Mouse (Mus musculus) olfactory bulb, adult 2 months (tissue): ENCODE data around the gene Ano8. TPM values are rescaled to one million over a fixed set of nuclear protein-coding genes. Genes with fewer than 3 reads are reported as not detected.
"Not testable (repeated sequence)": the region's sequence is repeated elsewhere in the genome, so short reads cannot be mapped to it uniquely, and the experiment has no call there.

Experiments
- H3K27ac ChIP-seq: fragments of 200-500 bp; 2 replicates; pipeline ENCODE4 v1.5.1; 2012; ENCODE audit warnings: low read depth, low read length; ENCODE audit not compliant: insufficient read depth
- H3K4me1 ChIP-seq: fragments of 200-500 bp; 2 replicates; pipeline ENCODE4 v1.6.1; 2012; ENCODE audit warnings: low read length; ENCODE audit not compliant: control insufficient read depth, insufficient read depth
- H3K4me3 ChIP-seq: fragments of 200-500 bp; 2 replicates; pipeline ENCODE4 v1.5.1; 2012; ENCODE audit warnings: mild to moderate bottlenecking, low read depth, low read length, moderate library complexity; ENCODE audit not compliant: insufficient read depth
- CTCF ChIP-seq: fragments of 200-500 bp; IDR thresholded peaks from 2 replicates; pipeline ENCODE4 v1.5.1; 2012; ENCODE audit warnings: low read depth, mild to moderate bottlenecking, low read length, moderate library complexity; ENCODE audit not compliant: insufficient read depth
- POLR2A ChIP-seq: fragments of 200-500 bp; IDR thresholded peaks from 2 replicates; pipeline ENCODE4 v1.6.1; 2012; ENCODE audit warnings: mild to moderate bottlenecking, low read depth, low read length, moderate library complexity; ENCODE audit not compliant: insufficient read depth
- WGBS: fragments of 180-500 bp; shearing (Covaris S2); methylation state at CpG from one replicate; pipeline ENCODE4 v1.1.7; 2018; 5-methylcytosine and 5-hydroxymethylcytosine counted together
- polyA plus RNA-seq: library from polyadenylated mRNA; stranded (reverse); fragments of >200 nt; gene quantifications from 2 replicates; pipeline ENCODE4 v1.2.4, GENCODE M21; 2012; ENCODE audit warnings: low replicate concordance; ENCODE audit not compliant: missing spikeins, insufficient read depth, insufficient read length

The Ano8 gene
- polyA plus RNA-seq, 1 experiment: not detected

DNA sequence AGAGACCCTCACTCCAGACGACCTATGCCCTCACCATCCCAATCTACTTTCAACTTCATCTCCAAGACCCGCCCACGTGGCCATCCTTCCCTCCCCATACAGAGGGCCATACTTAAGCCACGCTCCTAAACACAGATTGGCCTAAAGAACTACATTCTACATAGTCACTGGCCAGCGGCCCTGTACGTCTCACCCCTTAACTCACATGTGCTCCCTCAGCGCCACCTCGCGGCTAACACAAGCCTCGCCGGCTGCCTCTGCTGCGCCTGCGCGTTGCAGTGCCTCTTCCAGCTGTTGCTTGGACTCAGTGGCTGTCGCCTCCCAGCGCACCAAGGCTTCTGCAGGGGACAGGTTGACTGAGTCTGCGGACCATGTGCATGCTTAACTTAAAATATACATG is 35.9 kb upstream of the Ano8 start:
- TF ChIP-seq CTCF (peak; percentile 67), POLR2A (no peak)
- H3K4me3 ChIP-seq: no peak overlapping the region
- 3% methylated on average over 17 of the region's 17 CpGs for WGBS
- peaks cover 6% of the 10 kb centered on the region for H3K4me1 ChIP-seq
- H3K27ac ChIP-seq: no peak overlapping the region

DNA sequence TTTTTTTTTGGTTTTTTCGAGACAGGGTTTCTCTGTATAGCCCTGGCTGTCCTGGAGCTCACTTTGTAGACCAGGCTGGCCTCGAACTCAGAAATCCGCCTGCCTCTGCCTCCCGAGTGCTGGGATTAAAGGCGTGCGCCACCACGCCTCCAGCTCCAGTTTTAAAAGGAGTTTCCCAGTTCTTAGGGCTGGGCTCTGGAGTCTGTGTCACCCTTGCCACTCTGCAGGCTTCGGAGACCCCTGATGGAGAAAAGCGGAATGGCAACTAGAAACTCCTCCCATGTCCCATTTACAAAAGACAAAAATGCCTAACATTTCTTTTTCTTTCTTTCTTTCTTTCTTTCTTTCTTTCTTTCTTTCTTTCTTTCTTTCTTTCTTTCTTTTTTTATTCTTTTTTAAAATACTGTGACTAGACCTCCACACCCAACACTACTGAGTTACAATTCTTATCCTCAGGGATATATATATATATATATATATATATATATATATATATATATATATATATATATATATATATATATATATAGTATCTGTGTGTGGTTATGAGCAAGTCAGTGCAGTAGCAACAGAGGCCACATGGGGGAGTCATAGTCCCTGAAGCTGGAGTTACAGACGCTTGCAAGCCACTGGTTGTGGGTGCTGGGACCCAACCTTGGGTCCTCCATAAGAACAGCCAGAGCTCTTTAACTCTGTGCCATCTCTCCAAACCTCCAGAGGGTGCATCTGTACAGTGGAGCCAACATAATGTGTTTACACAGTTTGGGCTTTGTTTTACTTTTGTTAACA is 33.5 kb upstream of the Ano8 start:
- WGBS: 27% methylated on average over 9 of the region's 10 CpGs
- not testable (repeated sequence) for H3K27ac ChIP-seq, H3K4me1 ChIP-seq, H3K4me3 ChIP-seq
- TF ChIP-seq CTCF: 0 out of 2 replicates have a peak, but pooled peaks have one; percentile 23

DNA sequence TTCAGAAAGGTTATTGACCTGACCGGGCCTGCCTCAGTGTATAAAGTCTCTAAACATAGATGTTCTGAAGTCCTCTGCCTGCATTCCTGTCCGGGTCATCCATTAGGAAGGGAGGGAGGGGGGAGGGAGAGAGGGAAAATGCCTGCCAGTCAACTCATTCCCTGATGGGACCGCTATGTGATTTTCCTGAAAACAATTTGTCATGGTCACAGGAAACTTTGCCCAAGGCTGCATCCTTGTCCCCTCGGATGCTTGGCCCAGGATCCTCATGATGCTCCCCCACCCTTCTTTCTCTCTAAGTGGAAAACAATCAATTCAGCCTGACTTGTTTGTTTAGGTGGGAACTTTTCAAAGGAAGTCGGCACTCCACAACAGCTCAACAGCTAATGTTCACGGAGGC is 31.0 kb upstream of the Ano8 start:
- no peak for TF ChIP-seq CTCF
- TF ChIP-seq POLR2A: no peak
- H3K27ac ChIP-seq: no peak overlapping the region
- 51% methylated on average over 6 of the region's 6 CpGs for WGBS
- 0 out of 2 replicates have a peak, but pooled peaks cover 3% of the 10 kb centered on the region for H3K4me1 ChIP-seq
- H3K4me3 ChIP-seq: no peak overlapping the region

DNA sequence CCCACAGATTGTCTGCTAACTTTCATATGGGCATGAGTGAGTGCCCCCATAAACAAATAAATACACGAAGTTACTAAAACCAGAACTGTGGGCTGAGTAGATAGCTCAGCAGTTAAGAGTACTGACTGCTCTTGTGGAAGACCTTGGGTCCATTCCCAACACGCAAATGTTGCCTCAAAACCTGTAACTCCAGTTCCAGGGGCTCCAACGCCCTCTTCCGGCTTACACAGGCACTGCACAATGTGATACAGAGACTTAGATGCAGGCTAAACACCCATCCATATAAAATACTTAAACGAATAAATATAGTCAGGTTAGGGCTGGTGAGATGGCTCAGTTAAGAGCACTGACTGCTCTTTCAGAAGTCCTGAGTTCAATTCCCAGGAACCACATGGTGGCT is 29.3 kb upstream of the Ano8 start:
- H3K4me1 ChIP-seq: no peaks in the 10 kb centered on the region
- no peak overlapping the region for H3K4me3 ChIP-seq
- no peak overlapping the region for H3K27ac ChIP-seq
- no peak for TF ChIP-seq POLR2A
- TF ChIP-seq CTCF: no peak
- 63% methylated on average over 5 of the region's 5 CpGs for WGBS

DNA sequence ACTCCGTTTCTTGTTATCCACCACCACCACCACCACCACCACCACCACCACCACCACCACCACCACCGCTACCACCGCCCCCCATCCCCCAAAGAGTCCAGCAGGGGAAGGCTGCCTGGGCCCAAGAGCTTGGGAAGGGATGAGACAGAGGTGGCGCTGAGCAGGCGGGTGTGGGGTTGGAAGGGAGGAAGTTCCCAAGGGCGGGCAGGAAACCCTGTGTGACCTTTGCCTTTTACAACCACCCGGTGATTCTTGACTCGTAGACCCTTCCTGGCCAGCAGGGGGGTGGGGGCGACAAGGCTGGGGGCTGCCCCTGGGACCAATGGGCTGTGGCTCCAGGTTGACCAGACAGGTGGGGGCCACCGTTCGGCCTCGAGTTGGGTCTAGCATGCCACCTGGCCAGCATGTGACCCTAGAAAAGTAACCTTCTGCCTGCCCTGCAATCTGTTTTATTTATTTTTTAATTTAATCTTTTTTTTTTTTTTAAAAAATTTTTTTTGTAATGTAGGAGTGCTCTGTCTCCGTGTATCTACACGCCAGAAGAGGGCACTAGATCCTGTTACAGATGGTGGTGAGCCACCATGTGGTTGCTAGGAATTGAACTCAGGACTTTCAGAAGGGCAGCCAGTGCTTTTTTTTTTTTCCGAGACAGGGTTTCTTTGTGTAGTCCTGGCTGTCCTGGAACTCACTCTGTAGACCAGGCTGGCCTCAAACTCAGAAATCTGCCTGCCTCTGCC is 27.4 kb upstream of the Ano8 start:
- 73% methylated on average over 15 of the region's 15 CpGs for WGBS
- TF ChIP-seq CTCF (no peak), POLR2A (no peak)

DNA sequence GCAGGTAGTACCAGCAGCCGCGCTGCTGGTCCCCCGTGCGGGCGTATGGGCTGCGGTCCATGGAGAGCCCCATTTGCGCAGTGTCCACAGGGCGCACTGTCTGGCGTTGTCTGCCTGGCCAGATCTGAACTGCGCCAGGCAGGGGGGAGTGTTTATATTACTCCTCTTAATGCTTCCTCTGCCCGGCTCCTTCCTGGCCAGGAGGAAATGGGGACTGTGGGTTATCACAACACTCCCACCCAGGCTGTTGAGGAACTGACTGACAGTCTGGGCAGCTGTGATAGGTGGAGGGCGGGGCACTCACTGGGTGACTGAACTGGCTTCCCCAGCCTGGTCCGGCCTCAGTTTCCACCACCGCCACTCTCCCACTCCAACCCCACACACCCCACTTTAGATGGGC is 25.9 kb upstream of the Ano8 start, which contains the start of gene Plvap:
Gene Plvap, minus strand, starts transcription at position 109 of the 400 bp plus-strand sequence.
- H3K27ac ChIP-seq: no peak within 1 kb of the TSS
- 80% methylated on average over 14 of the region's 14 CpGs for WGBS
- no peak within 1 kb of the TSS for H3K4me3 ChIP-seq
- no peak for TF ChIP-seq CTCF
- TF ChIP-seq POLR2A: no peak
- peaks cover 8% of the 10 kb centered on the region; the same call in 1 of the 2 replicates for H3K4me1 ChIP-seq

More for the DNA sequence above, 27.4 kb upstream of the Ano8 start:
- Histone ChIP-seq H3K4me1 (peaks cover 6% of the 10 kb centered on the region; the same call in 1 of the 2 replicates), H3K27ac (no peak overlapping the region), H3K4me3 (no peak overlapping the region)

DNA sequence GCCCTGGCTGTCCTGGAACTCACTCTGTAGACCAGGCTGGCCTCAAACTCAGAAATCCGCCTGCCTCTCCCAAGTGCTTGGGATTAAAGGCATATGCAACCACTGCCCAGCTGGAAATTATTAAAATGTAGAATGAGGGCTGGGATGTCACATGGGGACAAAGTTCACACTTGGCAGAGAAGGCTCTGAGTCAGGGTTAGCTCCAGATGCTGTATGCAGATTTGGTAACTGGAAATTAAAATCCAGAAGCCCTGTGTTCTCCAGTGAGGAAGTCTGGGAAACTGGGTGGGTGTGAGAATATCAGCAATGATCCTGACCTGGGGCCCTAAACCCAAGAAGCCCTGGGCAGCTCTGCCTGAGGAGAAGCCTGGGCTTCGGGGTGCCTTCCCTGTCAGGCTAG is 23.6 kb upstream of the Ano8 start:
- Histone ChIP-seq H3K4me3 (no peak overlapping the region), H3K4me1 (peaks cover 8% of the 10 kb centered on the region; the same call in 1 of the 2 replicates), H3K27ac (no peak overlapping the region)
- TF ChIP-seq POLR2A (no peak), CTCF (no peak)
- WGBS: 74% methylated on average over 2 of the region's 2 CpGs

DNA sequence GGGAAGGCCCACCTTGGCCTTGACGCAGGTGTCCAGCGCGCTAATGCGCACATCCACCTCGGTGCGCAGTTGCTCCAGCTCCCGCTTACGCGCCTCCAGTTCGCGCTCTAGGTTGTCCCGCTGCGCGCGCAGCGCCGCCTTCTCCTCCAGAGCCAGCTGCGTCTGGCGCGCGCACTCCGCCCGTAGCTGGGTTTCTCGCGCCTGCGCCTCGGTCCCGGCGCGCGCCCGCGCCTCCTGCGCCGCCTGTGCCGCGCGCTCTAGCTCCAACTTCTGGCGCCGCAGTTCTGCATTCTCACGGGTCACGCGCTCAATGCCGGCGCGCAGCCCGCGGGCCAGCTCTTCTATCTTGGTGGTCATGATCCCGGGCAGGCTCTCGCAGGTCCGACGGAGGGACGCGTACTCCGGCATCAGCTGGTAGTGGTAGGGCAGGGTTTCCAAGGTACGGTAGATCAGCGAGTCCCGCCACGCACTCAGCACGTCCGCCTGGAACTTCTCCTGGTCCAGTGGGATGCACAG is 21.9 kb upstream of the Ano8 start:
- peaks cover 8% of the 10 kb centered on the region; the same call in 1 of the 2 replicates for H3K4me1 ChIP-seq
- H3K27ac ChIP-seq: no peak overlapping the region
- peak overlapping the region; percentile 55 for H3K4me3 ChIP-seq
- TF ChIP-seq CTCF (no peak), POLR2A (0 out of 2 replicates have a peak, but pooled peaks have one; percentile 35)
- WGBS: under 1% methylated on average over 61 of the region's 61 CpGs

DNA sequence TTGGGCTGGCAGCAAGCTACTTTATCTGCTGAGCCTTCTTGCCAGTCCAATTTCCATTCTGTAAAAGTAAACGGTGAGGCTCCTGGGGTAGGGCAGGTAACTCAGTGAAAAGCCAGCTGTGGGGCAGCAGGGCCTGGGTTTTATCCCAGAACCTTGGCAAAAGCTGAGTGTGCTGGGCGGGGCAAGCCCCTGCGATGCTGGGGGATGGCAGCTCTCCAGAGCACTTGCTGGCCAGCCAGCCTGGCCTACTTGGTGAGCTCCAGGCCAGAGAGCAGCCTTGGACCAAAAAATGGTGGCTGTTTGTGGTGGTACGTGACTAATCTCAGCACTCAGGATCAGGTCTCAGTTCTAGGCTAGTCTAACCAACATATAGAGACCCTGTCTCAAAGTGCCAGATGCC is 20.2 kb upstream of the Ano8 start:
- peaks cover 8% of the 10 kb centered on the region; the same call in 1 of the 2 replicates for H3K4me1 ChIP-seq
- 57% methylated on average over 4 of the region's 4 CpGs for WGBS
- H3K4me3 ChIP-seq: no peak overlapping the region
- TF ChIP-seq CTCF: no peak
- no peak for TF ChIP-seq POLR2A
- H3K27ac ChIP-seq: no peak overlapping the region
